27 mouse cellular contexts compared by ENCODE assay signal in the genomic region with DNA sequence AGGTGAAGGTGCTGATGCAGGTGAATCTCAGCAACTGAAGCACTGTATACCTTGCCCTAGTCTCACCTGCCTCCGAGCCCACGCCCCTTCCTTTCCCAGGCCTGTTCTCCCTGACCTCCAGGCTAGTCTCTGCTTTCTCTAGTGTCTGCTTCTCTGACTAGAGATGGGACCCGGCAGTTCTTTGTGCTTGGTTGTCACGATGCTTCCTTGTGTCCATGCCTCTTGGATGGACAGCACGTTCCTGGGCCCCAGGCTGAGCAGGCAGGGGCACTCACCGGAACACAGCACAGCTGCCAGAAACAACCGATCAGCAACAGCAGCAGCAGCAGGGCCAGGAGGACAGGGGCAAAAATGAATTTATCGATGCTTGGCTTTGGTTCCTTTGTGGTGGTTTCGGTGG. TPM values are rescaled to one million over a fixed set of nuclear protein-coding genes. Genes with fewer than 3 reads are reported as not detected.
DNase-seq lines count a peak whose midpoint lies in the region.
"Had no signal": no experiment of that assay in that cellular context is flagged by ENCODE, and none has a peak within 500 bp of the region (broad histone marks: within the 10 kb centered on the region; RNA-seq: fewer than 3 reads in every experiment).

No protein-coding gene starts in this region.

- no peaks in the 10 kb centered on the region for H3K9me3 ChIP-seq in limb, embryonic 10.5 days (replicated peaks)
- H3K9me3 ChIP-seq: embryonic facial prominence, embryonic 10.5 days; embryonic facial prominence, embryonic 12.5 days; forebrain, embryonic 13.5 days; forebrain, embryonic 15.5 days had no signal

- H3K36me3 ChIP-seq in limb, embryonic 10.5 days, result no peaks in the 10 kb centered on the region
- H3K36me3 ChIP-seq: embryonic facial prominence, embryonic 10.5 days; embryonic facial prominence, embryonic 12.5 days; forebrain, embryonic 15.5 days; G1E had no signal

- H3K4me1 ChIP-seq in limb, embryonic 10.5 days, result peaks cover 14% of the 10 kb centered on the region
- H3K4me1 ChIP-seq: forebrain, embryonic 13.5 days had no signal

- DNase-seq in heart, adult 11 months, result peak; percentile 58
- no peak for DNase-seq in heart, adult 18-20 months
- DNase-seq in urinary bladder, adult 2 months (ENCODE audit: low spot score), result peak; percentile 8
- no peak for DNase-seq in urinary bladder, adult 18-20 months (ENCODE audit: low spot score in 2 of 2)
- DNase-seq in limb, embryonic 10.5 days (ENCODE audit: low spot score), result peak; percentile 19
- DNase-seq: adrenal gland, adult 8-10 months; adrenal gland, postnatal 14 days; adrenal gland, postnatal 36 days; B cell, adult 2 months; cerebellum, adult 11-12 months; cerebellum, adult 2 months; cerebellum, adult 9-10 months; cerebellum, postnatal 10 days; cerebellum, postnatal 25 days had no signal

- no peak overlapping the region for H3K4me3 ChIP-seq in limb, embryonic 10.5 days
- H3K4me3 ChIP-seq: embryonic facial prominence, embryonic 10.5 days; embryonic facial prominence, embryonic 12.5 days; forebrain, embryonic 13.5 days; forebrain, embryonic 15.5 days had no signal

- H3K27ac ChIP-seq in limb, embryonic 10.5 days, result no peak overlapping the region
- H3K27ac ChIP-seq: embryonic facial prominence, embryonic 10.5 days; embryonic facial prominence, embryonic 12.5 days; forebrain, embryonic 13.5 days; forebrain, embryonic 15.5 days had no signal

- WGBS in limb, embryonic 10.5 days, result 91% methylated on average over 9 of the region's 9 CpGs

- 0 out of 2 replicates have a peak, but pooled peaks cover 4% of the 10 kb centered on the region for H3K27me3 ChIP-seq in limb, embryonic 10.5 days (ENCODE audit: low read depth, poor library complexity, severe bottlenecking)
- H3K27me3 ChIP-seq: forebrain, embryonic 13.5 days; forebrain, embryonic 15.5 days; Patski had no signal

RNA-seq across cellular contexts. Expression of a gene that starts 14.5 kb away (rescaled TPM):
- total RNA-seq in heart, adult 18-20 months (2021), result under 1 TPM in 1 of 2 experiments, not detected in 1; 0.05 TPM
- polyA plus RNA-seq in urinary bladder, adult 2 months (2012; rRNA removed), result 0.44 and 0.46 TPM in 2 replicates
- polyA plus RNA-seq in limb, embryonic 10.5 days (2016; fragmentation: Nextera tagmentation; extraction: Ambion mirVana), result 0.04 and 0.08 TPM in 2 replicates
- total RNA-seq: adrenal gland, adult 18-20 months; adrenal gland, postnatal 14 days; adrenal gland, postnatal 36 days; CH12.LX had no signal
- polyA plus RNA-seq: activated CD4-positive, CD25-positive, alpha-beta regulatory T cell, adult 4 months; CD4-positive, CD25-positive, alpha-beta regulatory T cell, adult 4 months; G1E had no signal

RNA-seq across cellular contexts. Expression of a gene that starts 21.9 kb away (rescaled TPM):
- total RNA-seq in heart, adult 18-20 months (2021), result not detected
- polyA plus RNA-seq in urinary bladder, adult 2 months (2012; rRNA removed), result 0.32 and 0.38 TPM in 2 replicates
- polyA plus RNA-seq in limb, embryonic 10.5 days (2016; fragmentation: Nextera tagmentation; extraction: Ambion mirVana), result not detected in 2 replicates
- total RNA-seq: adrenal gland, adult 18-20 months; adrenal gland, adult 8-10 months; adrenal gland, postnatal 14 days; adrenal gland, postnatal 36 days; CH12.LX; G1E had no signal
- polyA plus RNA-seq: activated CD4-positive, CD25-positive, alpha-beta regulatory T cell, adult 4 months; CD4-positive, CD25-positive, alpha-beta regulatory T cell, adult 4 months; cerebellum, adult 2 months; cortical plate, adult 2 months; embryonic facial prominence, embryonic 10.5 days; embryonic facial prominence, embryonic 12.5 days; embryonic facial prominence, embryonic 14.5 days; forebrain, embryonic 11.5 days; forebrain, embryonic 13.5 days; forebrain, embryonic 15.5 days; G1E; Patski had no signal

RNA-seq across cellular contexts. Expression of a gene that starts 23.5 kb away (rescaled TPM):
- not detected for total RNA-seq in heart, adult 18-20 months (2021)
- 0.03 and 0.12 TPM in 2 replicates for polyA plus RNA-seq in urinary bladder, adult 2 months (2012; rRNA removed)
- polyA plus RNA-seq in limb, embryonic 10.5 days (2016; fragmentation: Nextera tagmentation; extraction: Ambion mirVana), result not detected in 2 replicates
- total RNA-seq: adrenal gland, postnatal 14 days; CH12.LX; G1E had no signal
- polyA plus RNA-seq: activated CD4-positive, CD25-positive, alpha-beta regulatory T cell, adult 4 months; CD4-positive, CD25-positive, alpha-beta regulatory T cell, adult 4 months; cerebellum, adult 2 months; cortical plate, adult 2 months; embryonic facial prominence, embryonic 10.5 days; embryonic facial prominence, embryonic 12.5 days; embryonic facial prominence, embryonic 14.5 days; forebrain, embryonic 11.5 days; forebrain, embryonic 13.5 days; forebrain, embryonic 15.5 days; G1E; Patski had no signal

RNA-seq across cellular contexts. Expression of a gene that starts 39.2 kb away (rescaled TPM):
- total RNA-seq in heart, adult 18-20 months (2021), result not detected
- polyA plus RNA-seq in urinary bladder, adult 2 months (2012; rRNA removed), result not detected in 2 replicates
- polyA plus RNA-seq in limb, embryonic 10.5 days (2016; fragmentation: Nextera tagmentation; extraction: Ambion mirVana), result not detected in 2 replicates
- total RNA-seq: adrenal gland, adult 18-20 months; adrenal gland, adult 8-10 months; adrenal gland, postnatal 14 days; adrenal gland, postnatal 36 days; CH12.LX had no signal
- polyA plus RNA-seq: activated CD4-positive, CD25-positive, alpha-beta regulatory T cell, adult 4 months; CD4-positive, CD25-positive, alpha-beta regulatory T cell, adult 4 months; cerebellum, adult 2 months; cortical plate, adult 2 months; embryonic facial prominence, embryonic 14.5 days; forebrain, embryonic 11.5 days; forebrain, embryonic 13.5 days; G1E; Patski had no signal

RNA-seq across cellular contexts. Expression of a gene that starts 52.2 kb away (rescaled TPM):
- under 1 TPM; 0.07 to 0.18 TPM for total RNA-seq in heart, adult 18-20 months (2021)
- not detected in 2 replicates for polyA plus RNA-seq in urinary bladder, adult 2 months (2012; rRNA removed)
- polyA plus RNA-seq in limb, embryonic 10.5 days (2016; fragmentation: Nextera tagmentation; extraction: Ambion mirVana), result 0.09 TPM in 1 of 2 replicates, not detected in the other
- total RNA-seq: adrenal gland, adult 8-10 months; adrenal gland, postnatal 36 days; CH12.LX had no signal
- polyA plus RNA-seq: activated CD4-positive, CD25-positive, alpha-beta regulatory T cell, adult 4 months; CD4-positive, CD25-positive, alpha-beta regulatory T cell, adult 4 months; cortical plate, adult 2 months; embryonic facial prominence, embryonic 10.5 days; embryonic facial prominence, embryonic 12.5 days; embryonic facial prominence, embryonic 14.5 days; forebrain, embryonic 11.5 days; forebrain, embryonic 13.5 days; forebrain, embryonic 15.5 days; G1E; Patski had no signal

Comparison
In these comparisons a context has a peak if more than half of its experiments do, and no peak if none do; other contexts are left out.
1. DNase-seq: peak in heart, adult 11 months (single experiment), urinary bladder, adult 2 months (single experiment) and limb, embryonic 10.5 days (single experiment); none in heart, adult 18-20 months (0 of 2) and urinary bladder, adult 18-20 months (0 of 2).